Mouse (Mus musculus) inflammation-experienced regulatory T-cells, adult 6 months (primary cell): ENCODE measurements at regions not wholly inside any gene's neighbourhood (a gene's known extent, or its start where the extent isn't known, plus 50 kb on each side); places are given as distances from the start of the nearest gene placed in this dataset.

ENCODE experiments used
- ATAC-seq: one replicate; pipeline ENCODE4 v1.8.0; 2017

DNA sequence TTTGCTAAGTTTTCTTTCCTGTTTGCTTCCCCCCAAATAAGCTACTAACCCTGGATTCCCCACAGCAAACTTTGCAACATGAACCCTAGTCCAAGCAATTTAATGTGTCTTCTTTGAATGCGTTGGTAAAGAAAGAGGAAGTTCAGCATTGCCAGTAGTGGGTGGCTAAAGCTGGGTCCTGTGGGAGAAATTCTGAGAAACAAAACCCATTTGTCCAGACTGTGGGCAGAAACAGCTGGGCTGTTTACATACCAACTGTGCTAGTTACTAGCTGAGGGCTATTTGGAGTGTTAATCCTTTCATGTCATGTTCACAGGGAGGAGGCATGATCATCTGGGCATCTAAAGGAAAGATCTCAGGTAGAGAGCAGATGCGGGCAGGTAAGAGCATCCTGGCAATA lies 51.8 kb upstream of the 1190002N15Rik start:
- ATAC-seq: no peak

DNA sequence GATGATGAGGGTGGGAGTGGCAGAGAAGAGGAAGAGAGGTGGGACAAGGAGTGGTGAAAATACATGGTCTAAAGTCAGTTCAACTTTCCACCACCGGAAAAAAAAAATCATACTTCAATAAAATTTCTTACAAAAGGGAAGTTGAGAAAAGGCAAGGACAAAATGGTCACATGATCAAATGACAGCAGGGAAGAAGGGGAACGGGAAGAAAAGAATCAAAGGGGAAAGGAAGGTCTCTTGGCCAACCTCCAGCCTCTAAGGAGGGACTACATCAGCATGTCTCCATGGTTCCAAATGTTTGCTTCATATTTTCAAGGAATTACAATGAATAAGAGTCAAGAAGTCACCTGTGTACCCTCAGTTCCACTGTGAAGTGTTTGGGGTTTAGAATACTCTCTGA lies 64.7 kb upstream of the Slc9a9 start:
- no peak for ATAC-seq

DNA sequence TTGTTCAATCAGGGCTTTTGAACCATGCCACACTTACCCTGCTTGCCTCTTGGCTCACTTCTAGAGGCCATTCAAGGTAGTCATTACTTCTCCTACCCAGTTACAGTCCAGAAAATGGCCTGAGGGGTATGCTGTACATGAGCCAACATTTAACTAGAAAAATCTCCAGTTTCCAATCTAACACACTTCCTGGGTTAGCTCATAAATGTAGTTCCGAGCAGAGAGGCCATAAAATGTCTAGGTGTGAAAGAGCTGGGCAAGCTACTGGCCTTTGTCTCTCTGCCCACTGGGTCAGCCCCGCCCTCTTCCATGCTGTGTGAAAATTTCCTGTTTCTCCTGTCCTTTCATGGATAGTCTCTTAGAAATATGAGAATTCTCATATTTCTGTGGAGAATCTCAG lies 63.3 kb upstream of the Slc9a9 start:
- ATAC-seq: no peak

DNA sequence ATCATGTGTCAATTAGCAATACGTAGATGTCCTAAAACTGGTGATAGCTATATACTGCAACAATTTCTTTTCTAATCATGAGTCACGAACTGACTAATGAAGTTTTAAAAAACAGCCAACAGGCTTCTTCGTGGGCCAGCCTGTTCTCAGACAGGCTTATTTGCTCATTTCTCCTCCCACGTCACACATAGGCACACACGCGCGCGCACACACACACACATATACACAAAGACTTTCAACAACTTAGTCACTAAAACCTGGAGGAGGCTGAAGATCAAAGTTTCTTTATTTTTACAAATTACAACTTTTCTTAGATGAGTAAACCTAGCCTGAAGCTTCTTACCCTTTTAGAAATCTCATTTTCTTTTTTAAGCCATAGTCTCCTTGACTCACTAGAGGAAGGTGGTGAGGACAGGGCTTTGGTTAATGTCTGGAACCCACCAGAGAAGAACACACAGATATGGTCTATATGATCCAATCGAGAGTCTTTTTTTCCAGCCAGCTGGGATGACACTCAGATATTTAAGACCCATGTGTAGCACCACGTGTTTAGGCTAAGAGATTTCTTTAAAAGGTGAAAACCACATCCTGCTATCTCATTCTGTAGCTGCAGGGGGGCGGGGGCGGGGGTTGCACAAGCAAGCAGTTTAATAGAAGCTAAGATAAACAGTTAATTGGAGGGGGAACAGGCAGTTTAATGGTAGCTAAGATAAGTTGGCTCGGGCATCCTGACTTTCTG lies 62.5 kb upstream of the Slc9a9 start:
- ATAC-seq: peak; percentile 91

DNA sequence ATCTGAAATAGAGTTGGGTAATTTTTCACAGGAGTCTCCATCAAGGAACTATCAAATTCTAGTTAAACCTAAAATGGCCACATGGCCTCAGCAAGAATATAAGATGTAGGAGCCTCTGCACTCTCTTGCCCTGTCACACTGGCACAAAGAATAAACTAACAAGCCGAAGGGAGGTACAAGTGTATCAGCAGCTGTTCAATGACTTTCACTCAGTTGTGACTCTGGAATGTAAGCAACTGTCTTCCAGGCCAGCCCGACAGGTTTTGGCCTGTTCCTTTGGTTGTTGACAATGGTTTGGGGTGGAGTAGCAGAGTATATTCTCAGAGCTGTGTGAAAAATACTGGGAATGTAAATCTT lies 62.0 kb upstream of the Slc9a9 start:
- peak; percentile 20 for ATAC-seq

DNA sequence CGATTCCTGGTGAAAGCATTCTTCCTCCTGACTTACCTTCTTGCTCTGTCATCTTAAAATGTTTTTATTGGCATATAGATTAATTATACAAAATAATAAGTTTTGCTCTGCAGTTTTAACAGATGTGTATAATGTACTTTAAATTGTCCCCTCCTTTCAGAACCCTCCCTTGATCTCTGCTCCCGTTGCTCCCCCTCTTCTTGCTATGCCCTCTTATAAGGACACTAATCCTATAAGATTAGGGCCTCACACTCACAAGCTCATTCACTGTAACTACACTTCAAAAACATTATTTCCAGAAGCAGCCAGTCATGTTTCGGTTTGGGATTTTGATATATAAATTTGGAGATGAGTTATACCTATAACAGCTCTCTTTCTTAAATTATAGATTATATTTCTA lies 59.6 kb upstream of the Slc9a9 start:
- ATAC-seq: no peak

DNA sequence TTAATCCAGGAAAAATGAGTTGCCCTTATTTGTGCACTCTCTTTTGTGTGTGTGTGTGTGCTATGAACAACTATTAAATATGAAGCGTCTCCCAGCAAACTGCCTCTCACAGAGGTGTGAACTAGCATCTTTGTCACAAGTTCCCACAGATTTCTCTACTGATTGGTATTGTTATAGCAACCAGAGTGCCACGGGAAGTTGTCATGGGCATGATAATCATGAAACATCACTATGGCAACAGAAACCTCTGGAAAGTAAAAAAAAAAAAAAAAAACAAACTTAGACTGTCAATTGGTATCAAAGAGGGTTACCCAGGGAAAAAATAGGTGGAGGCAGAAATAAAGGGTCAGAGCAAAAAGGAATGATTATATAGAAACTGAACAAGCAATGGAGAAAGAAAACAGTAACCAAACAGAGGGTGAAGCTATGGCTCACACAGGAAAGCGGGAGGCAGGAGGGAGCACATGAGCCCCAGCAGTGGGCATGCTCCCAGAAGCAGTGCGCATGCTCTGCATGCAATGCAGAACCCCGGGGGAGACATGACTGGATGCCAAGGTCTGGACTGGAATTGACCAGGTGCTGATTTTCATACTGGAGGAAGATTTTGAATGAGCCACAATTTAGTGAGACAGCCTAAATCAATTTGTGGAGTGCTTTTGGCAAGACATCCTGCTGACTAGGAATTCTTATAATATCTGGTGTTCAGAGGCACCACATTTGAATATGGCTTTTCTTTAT lies 58.9 kb upstream of the Slc9a9 start:
- ATAC-seq: no peak

DNA sequence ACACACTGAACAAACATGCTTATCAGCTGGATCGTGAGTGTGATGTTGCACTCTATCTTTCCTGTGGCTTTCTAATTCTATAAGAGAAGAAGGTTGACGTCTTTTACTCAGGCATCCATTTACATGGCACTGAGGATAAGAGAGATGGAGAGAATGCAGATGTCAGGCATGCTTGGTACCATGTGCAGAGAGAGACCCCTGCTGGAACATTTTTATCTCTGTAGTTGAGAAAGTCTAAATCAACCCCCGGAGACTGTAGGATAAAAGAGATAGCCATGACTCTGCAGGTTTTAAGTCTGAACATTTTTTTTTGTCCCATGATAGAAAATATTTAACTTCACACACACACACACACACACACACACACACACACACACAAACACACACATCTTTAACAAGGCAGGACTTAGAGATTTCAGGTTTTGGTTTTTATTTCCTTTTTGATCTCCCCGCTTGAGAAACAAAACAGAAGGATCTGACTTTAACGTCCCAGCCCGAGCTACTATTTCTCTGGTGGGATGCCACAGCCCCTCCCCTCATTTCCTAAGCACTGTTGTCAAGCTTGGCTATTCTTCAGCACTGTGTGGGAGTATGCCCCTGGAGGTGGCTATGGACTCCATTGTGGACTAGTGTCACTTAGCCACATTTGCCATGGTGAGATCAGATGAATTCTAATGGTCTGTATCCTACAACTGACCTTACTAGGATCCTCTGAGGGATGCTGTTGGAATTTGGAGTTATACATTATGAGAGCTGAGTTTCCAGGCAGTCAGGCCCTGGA lies 55.6 kb upstream of the Slc9a9 start:
- peak; percentile 90 for ATAC-seq

DNA sequence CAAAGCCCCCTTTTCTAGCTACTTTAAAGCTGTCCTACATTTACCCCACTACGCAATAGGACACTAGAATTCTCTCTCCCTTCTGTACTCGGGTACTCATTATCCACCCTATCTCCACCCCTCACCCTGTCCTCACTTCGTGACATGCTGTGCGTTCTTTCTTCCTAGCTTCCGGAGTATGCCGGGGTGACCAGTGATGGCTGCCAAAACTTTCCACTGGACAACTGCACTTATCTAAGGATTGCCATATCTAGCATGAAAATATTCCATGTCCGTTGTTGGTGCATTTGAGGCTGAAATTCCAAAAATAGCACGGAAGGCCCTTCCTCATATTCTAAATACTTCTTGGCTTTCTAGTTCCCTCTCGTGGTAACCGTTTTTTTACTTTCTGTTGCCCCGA lies 54.5 kb upstream of the Slc9a9 start:
- ATAC-seq: no peak

DNA sequence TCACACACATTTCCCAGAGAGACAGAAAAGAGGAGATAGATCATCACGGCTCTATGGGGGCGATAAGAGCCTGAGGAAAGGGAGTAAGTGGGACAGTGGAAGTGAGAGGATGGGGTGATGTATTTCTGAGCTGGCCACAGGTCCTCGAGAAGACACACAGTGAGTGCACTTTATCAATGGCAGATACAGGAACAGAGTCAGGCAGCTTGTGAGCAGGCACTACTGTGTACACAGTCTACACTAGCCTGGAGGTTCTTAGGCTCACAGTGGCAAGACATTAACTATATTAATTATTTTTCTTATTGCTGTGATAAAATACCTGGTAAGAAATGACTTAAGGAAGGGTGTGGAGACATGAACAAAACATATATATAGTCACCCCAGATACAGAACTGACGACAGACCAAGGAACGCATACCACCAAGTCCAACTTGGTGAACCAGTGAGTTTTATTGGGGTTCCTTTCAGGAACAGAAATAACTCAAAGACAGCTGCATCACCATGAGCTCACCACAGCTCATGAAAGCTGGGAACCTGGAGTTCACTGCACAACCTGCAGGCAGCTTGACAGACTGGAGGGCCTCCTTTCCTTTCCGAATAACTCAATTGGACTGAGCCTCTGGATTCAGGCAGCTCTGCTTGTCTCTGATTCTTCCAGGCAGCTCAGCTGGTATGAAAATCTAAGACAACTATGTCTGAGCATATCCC lies 51.5 kb upstream of the Slc9a9 start:
- ATAC-seq: no peak
